Mouse (Mus musculus) G1E (cell line): ENCODE measurements around the gene Chpt1.

ENCODE experiments used
- CTCF ChIP-seq: IDR thresholded peaks from 2 replicates; pipeline ENCODE4 v1.5.1; 2012; ENCODE audit warnings: low read depth, low read length, inconsistent platforms, mixed read lengths
- GATA1 ChIP-seq: IDR thresholded peaks from 2 replicates; pipeline ENCODE4 v1.6.1; 2012; ENCODE audit warnings: borderline replicate concordance, low read length, inconsistent platforms, mixed read lengths
- TAL1 ChIP-seq: conservative IDR thresholded peaks from 2 replicates; pipeline ENCODE4 v1.6.1; 2012; ENCODE audit warnings: low read depth, low read length, inconsistent platforms, mixed read lengths

DNA sequence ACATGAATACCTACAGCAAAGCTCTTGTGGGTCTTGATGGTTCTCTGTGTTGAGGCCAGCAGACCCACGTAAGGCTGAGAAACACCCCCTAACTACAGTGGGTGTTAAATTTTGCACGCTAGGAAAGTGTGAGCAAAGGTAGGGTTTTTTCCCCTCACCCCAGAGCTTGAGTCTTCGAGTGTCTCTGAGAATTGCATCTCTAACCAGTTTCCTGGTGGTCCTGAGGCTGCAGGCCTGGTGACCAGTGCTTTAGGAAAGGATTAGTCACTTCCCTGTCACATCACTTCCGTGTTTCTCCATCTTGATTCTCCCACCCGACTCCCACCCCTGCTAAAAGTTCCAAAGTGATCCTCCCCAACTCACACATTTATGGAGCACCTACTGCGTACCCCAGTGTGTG lies 99.7 kb downstream of the Chpt1 start:
- no peak for TF ChIP-seq TAL1
- no peak for TF ChIP-seq CTCF
- TF ChIP-seq GATA1: no peak
